Mouse (Mus musculus) neural tube, embryonic 14.5 days (tissue): ENCODE results near the gene Fam110a. TPM values are rescaled to one million over a fixed set of nuclear protein-coding genes. Genes with fewer than 3 reads are reported as not detected.

Experiments used
- ATAC-seq: fragments of 200-750 bp; cut with Nextera tagmentation; 2 replicates; pipeline ENCODE4 v1.8.0; 2017; ENCODE audit warnings: low read depth, mild to moderate bottlenecking, moderate TSS enrichment, moderate library complexity
- H3K27ac ChIP-seq: fragments of 300-500 bp; sonication (generic); 2 replicates; pipeline ENCODE4 v1.5.1; 2014; ENCODE audit warnings: low read depth, mild to moderate bottlenecking, control low read depth, low read length, moderate library complexity, mixed read lengths
- H3K27me3 ChIP-seq: fragments of 300-500 bp; sonication (generic); 2 replicates; pipeline ENCODE4 v1.6.1; 2014; ENCODE audit warnings: low read length; ENCODE audit not compliant: control insufficient read depth, insufficient read depth
- H3K36me3 ChIP-seq: fragments of 300-500 bp; sonication (generic); 2 replicates; pipeline ENCODE4 v1.6.1; 2014; ENCODE audit warnings: low read length, mixed read lengths; ENCODE audit not compliant: control insufficient read depth, insufficient read depth
- H3K4me1 ChIP-seq: fragments of 300-500 bp; sonication (generic); 2 replicates; pipeline ENCODE4 v1.6.1; 2014; ENCODE audit warnings: low read length; ENCODE audit not compliant: control insufficient read depth, insufficient read depth
- H3K4me2 ChIP-seq: fragments of 300-500 bp; sonication (generic); 2 replicates; pipeline ENCODE4 v1.6.1; 2014; ENCODE audit warnings: mild to moderate bottlenecking, low read depth, low read length, control low read depth
- H3K4me3 ChIP-seq: fragments of 300-500 bp; sonication (generic); 2 replicates; pipeline ENCODE4 v1.5.1; 2014; ENCODE audit warnings: low read depth, low read length, control low read depth, mixed read lengths
- H3K9ac ChIP-seq: fragments of 300-500 bp; sonication (generic); replicated peaks from 2 replicates; pipeline ENCODE4 v1.6.1; 2014; ENCODE audit warnings: low read depth, mild to moderate bottlenecking, control low read depth, low read length, mixed read lengths
- H3K9me3 ChIP-seq: fragments of 300-500 bp; sonication (generic); 2 replicates; pipeline ENCODE4 v1.6.1; 2016; ENCODE audit warnings: low read length; ENCODE audit not compliant: control insufficient read depth
- WGBS: fragments of 180-500 bp; shearing (Covaris S2); extraction: QIAGEN DNeasy Blood & Tissue Kit; methylation state at CpG from one replicate; pipeline ENCODE4 v1.1.7; 2014; 5-methylcytosine and 5-hydroxymethylcytosine counted together
- polyA plus RNA-seq: library from polyadenylated mRNA; unstranded; fragments of >200 nt; fragmentation: Nextera tagmentation; extraction: Ambion mirVana; gene quantifications from 2 replicates; pipeline ENCODE4 v1.2.1, GENCODE M21; 2014

The Fam110a gene
- polyA plus RNA-seq, 1 experiment from 2014 or later = 36.6 TPM

DNA sequence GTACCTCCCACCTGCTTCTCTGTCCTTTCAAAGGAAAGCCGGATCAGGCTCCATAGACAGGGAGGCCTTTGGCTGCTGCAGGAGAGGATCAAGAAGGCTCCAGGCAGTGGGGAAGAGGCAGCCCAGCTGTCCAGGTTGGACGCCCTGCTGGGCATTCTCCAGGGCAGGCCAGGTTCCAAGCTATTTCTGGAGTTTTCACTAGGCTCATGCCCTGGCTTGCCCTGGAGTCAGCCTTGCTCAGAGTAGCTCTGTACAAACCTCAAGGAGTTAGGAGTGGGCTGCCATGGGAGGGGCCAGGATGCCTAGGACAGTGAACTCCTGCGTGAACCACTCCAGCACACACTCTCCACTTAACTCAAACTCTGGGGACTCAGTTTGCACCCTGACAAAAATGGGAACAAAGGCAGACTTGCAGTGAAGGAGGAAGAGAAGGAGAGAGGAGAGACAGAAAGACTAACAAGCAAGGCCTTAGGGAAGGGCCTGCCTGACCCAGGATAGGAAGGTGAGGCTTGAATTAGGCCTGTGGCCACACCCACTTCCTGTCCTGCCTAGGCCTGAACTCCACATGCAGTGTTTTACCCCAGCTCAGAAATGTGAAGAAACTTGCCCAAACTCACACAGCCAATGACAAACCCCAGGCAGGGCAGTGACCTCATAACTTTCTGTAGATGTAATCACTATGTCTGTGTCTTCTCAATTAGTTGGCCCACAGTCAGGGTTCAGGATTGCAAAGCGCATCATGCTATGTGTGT is 2.2 kb downstream of the Fam110a start:
- no peak overlapping the region for H3K27ac ChIP-seq
- no peak overlapping the region for H3K4me3 ChIP-seq
- H3K9ac ChIP-seq = no peak overlapping the region
- no peaks in the 10 kb centered on the region for H3K36me3 ChIP-seq
- no peak for ATAC-seq
- H3K9me3 ChIP-seq = no peaks in the 10 kb centered on the region
- WGBS = 79% methylated on average over 4 of the region's 4 CpGs
- H3K4me2 ChIP-seq = no peak overlapping the region
- no peaks in the 10 kb centered on the region for H3K27me3 ChIP-seq
- peaks cover 15% of the 10 kb centered on the region for H3K4me1 ChIP-seq

DNA sequence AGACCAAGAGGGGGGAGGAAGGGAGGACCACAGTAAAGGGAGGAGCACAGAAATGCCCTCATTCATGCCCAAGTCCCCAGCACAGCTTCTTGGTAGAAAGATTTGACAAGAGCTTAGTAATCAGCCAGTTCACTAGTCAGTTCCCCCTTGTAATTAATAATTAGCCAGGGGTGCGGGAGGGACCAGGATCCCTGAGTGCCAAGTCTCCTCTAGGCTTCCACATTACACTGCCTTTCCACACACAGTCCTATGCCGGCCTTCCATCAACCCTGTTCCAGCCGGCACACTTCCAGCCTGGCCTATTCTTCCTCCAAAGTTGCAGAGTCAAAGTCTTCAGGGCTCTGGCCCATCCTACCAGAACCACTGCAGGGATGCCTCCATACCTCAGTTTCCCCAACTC is 4.0 kb downstream of the Fam110a start:
- 92% methylated on average over 3 of the region's 3 CpGs for WGBS
- Histone ChIP-seq H3K27ac (no peak overlapping the region), H3K27me3 (no peaks in the 10 kb centered on the region), H3K36me3 (no peaks in the 10 kb centered on the region), H3K4me1 (peaks cover 21% of the 10 kb centered on the region), H3K9ac (no peak overlapping the region), H3K9me3 (no peaks in the 10 kb centered on the region), H3K4me2 (no peak overlapping the region), H3K4me3 (no peak overlapping the region)
- no peak for ATAC-seq

DNA sequence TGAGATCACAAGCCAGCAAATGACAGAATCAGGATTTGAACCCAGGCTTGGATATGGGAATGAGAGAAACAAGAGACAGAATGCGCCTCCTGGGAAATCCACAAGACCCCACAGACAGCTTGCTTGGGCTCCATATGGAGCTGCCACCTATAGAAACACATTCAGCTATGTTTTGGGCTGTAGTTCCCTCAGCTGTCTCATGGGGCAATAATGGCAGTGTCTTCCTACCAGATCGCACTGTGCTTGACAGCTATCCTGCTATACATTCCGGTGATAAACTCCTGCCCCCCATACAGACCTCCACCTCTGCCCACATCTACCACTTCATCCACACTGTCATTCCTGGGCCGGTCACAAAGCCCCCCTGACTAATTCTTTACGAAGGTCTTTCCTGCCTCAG is 4.7 kb downstream of the Fam110a start:
- H3K4me1 ChIP-seq = peaks cover 23% of the 10 kb centered on the region
- no peak for ATAC-seq
- H3K27ac ChIP-seq = no peak overlapping the region
- H3K9me3 ChIP-seq = no peaks in the 10 kb centered on the region
- no peak overlapping the region for H3K4me3 ChIP-seq
- no peak overlapping the region for H3K4me2 ChIP-seq
- H3K9ac ChIP-seq = no peak overlapping the region
- WGBS = 87% methylated on average over 5 of the region's 5 CpGs
- no peaks in the 10 kb centered on the region for H3K36me3 ChIP-seq
- no peaks in the 10 kb centered on the region for H3K27me3 ChIP-seq

DNA sequence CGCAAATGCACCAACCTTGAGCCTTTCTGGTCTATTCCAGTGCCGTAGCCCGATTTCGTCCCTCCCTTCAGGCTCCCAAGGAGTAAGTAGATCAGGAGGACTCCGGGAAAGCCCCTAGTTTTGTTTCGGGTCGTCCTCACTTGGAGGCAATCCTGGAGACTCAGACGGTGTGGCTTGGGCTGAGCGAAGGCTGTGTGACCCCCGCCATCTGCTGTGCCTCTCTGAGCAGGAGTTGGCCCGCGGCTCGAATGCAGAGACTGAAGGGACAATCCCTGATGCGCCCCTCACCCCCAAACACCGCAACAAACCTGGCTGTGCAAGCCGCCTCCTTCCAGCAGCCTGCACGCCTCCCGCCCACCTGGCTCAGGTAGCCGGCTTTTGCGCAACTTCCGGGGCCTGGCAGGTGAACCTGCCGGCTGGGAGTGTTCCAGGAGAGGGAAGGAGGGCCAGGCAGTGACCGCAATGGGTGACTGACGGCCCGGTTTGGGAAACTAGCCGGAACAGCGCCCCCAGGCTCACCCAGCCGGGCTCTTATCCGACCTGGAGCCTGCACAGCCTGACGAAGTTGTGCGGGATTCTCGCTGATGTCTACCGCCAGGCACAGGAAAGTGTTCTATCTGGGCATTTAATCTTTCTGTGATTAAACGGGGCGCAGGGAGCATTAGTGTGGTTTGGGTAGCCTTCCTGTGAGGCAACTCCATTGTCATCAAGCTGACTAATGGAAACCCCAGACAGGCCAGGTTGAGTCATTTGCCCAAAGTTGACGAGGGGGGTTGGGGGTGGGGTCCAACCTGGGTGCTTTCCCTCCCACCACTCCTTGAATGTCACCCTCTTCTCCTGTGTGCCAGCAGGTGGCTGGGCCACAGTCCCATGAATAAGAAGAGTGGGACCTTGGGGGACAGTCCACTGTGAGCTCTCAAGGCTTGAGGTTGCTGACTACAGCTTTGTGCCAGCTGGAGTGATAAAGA is 6.1 kb downstream of the Fam110a start:
- ATAC-seq = no peak
- Histone ChIP-seq H3K4me3 (peak overlapping the region; percentile 21), H3K36me3 (no peaks in the 10 kb centered on the region), H3K9ac (0 out of 2 replicates have a peak overlapping the region, but pooled peaks have one; percentile 28), H3K27ac (no peak overlapping the region), H3K9me3 (no peaks in the 10 kb centered on the region), H3K4me2 (peak overlapping the region; percentile 48), H3K27me3 (no peaks in the 10 kb centered on the region), H3K4me1 (peaks cover 29% of the 10 kb centered on the region)
- 7% methylated on average over 36 of the region's 36 CpGs for WGBS

- H3K4me2 ChIP-seq = peak overlapping the region; percentile 48
- peak; percentile 18 for ATAC-seq
- WGBS = 13% methylated on average over 23 of the region's 23 CpGs
- no peak overlapping the region for H3K27ac ChIP-seq
- no peaks in the 10 kb centered on the region for H3K36me3 ChIP-seq
- H3K9me3 ChIP-seq = no peaks in the 10 kb centered on the region
- H3K4me3 ChIP-seq = peak overlapping the region; percentile 21
- no peaks in the 10 kb centered on the region for H3K27me3 ChIP-seq
- H3K4me1 ChIP-seq = peaks cover 35% of the 10 kb centered on the region
- no peak overlapping the region for H3K9ac ChIP-seq
These were observed 7.0 kb downstream of the Fam110a start for GRCm38 (mm10) chr2:151972880-151973594.

DNA sequence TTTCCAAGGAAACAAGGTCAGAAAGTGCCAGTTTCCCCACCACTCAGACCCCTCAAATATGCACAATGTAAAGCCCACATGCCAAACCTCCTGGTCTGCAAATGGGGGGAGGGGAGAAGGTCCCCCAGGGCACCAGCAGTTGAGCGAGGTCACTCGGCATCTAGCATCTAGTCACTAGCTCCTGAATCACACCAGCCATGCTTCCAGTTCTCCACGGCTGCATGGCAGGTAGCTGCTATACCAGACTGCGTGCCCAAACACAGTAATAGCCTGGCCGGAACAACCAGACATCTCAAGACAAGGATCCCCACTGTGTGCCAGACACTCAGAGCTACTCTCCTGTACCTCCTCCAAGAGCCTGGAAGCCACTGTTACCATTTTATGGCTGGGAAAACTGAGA is 8.3 kb downstream of the Fam110a start:
- Histone ChIP-seq H3K4me3 (no peak overlapping the region), H3K36me3 (no peaks in the 10 kb centered on the region), H3K4me1 (peaks cover 48% of the 10 kb centered on the region), H3K27ac (no peak overlapping the region), H3K27me3 (no peaks in the 10 kb centered on the region), H3K9ac (no peak overlapping the region), H3K9me3 (no peaks in the 10 kb centered on the region), H3K4me2 (no peak overlapping the region)
- WGBS = 87% methylated on average over 5 of the region's 5 CpGs
- no peak for ATAC-seq

GRCm38 (mm10) chr2:151970191-151971172 is 9.5 kb downstream of the Fam110a start:
- H3K4me2 ChIP-seq = peak overlapping the region; percentile 74
- H3K4me1 ChIP-seq = peaks cover 50% of the 10 kb centered on the region
- H3K27ac ChIP-seq = peak overlapping the region; percentile 91
- H3K9ac ChIP-seq = peak overlapping the region; percentile 60
- peak; percentile 91 for ATAC-seq
- no peaks in the 10 kb centered on the region for H3K36me3 ChIP-seq
- WGBS = 45% methylated on average over 53 of the region's 53 CpGs
- H3K9me3 ChIP-seq = no peaks in the 10 kb centered on the region
- peak overlapping the region; percentile 40 for H3K4me3 ChIP-seq
- H3K27me3 ChIP-seq = no peaks in the 10 kb centered on the region

DNA sequence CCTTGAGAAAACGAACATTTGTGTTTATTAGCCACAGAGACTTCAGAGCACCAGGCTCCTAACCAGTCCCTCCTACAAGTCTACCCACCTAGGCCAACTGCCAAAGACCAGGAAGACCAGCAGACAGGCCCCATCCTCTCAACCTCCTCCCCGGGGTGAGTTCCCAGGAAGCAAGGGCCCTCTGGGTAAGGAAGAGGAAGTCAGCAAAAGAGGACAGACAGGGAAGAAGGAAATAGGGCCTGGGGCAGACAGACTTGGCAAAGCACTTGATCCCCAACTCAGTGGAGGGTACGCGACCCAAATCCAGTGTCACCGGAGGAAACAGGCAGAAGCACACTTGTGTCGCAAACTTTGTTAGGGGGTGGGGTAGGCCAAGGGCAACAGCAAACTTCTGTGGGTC is 10.6 kb downstream of the Fam110a start:
- H3K4me1 ChIP-seq = peaks cover 50% of the 10 kb centered on the region
- H3K9ac ChIP-seq = peak overlapping the region; percentile 60; the same call in 1 of the 2 replicates
- no peak for ATAC-seq
- peak overlapping the region; percentile 74 for H3K4me2 ChIP-seq
- no peaks in the 10 kb centered on the region for H3K36me3 ChIP-seq
- no peaks in the 10 kb centered on the region for H3K9me3 ChIP-seq
- no peaks in the 10 kb centered on the region for H3K27me3 ChIP-seq
- no peak overlapping the region for H3K4me3 ChIP-seq
- 93% methylated on average over 6 of the region's 6 CpGs for WGBS
- H3K27ac ChIP-seq = no peak overlapping the region
